Mouse (Mus musculus) ES-E14 (cell line): ENCODE results near the gene Zfp536. TPM values are rescaled to one million over a fixed set of nuclear protein-coding genes. Genes with fewer than 3 reads are reported as not detected.

Source experiments
- DNase-seq: peaks from one replicate; pipeline ENCODE4 v3.0.0-alpha.2; 2013; ENCODE audit warnings: low read depth, low spot score
- H3K27ac ChIP-seq: 2 replicates; pipeline ENCODE4 v1.5.1; 2012; ENCODE audit warnings: low read depth, mild to moderate bottlenecking, low read length, moderate library complexity, mixed read lengths; ENCODE audit not compliant: poor library complexity, insufficient read depth, severe bottlenecking
- H3K36me3 ChIP-seq: 2 replicates; pipeline ENCODE4 v1.6.1; 2012; ENCODE audit warnings: mild to moderate bottlenecking, low read length, moderate library complexity, mixed read lengths; ENCODE audit not compliant: control insufficient read depth, poor library complexity, insufficient read depth, severe bottlenecking
- H3K4me1 ChIP-seq, 2 experiments: fragments of 150-350 bp in 1 of 2; sonication (generic) in 1 of 2; 2 replicates each; pipeline ENCODE4 v1.6.1; 2012; ENCODE audit warnings: low read length in 2 of 2, mild to moderate bottlenecking in 1 of 2, mixed read lengths in 1 of 2; ENCODE audit not compliant: control insufficient read depth in 2 of 2, insufficient read depth in 2 of 2, poor library complexity in 1 of 2
- H3K4me3 ChIP-seq, 2 experiments: fragments of 150-350 bp in 1 of 2; sonication (generic) in 1 of 2; 2 replicates each; pipeline ENCODE4 v1.5.1; 2012; ENCODE audit warnings: low read length in 2 of 2, low read depth in 1 of 2, mild to moderate bottlenecking in 1 of 2, mixed read lengths in 1 of 2; ENCODE audit not compliant: insufficient read depth in 1 of 2, poor library complexity in 1 of 2, severe bottlenecking in 1 of 2
- H3K9ac ChIP-seq: 2 replicates; pipeline ENCODE4 v1.6.1; 2012; ENCODE audit warnings: low read depth, mild to moderate bottlenecking, low read length, mixed read lengths; ENCODE audit not compliant: poor library complexity, insufficient read depth, severe bottlenecking
- H3K9me3 ChIP-seq: fragments of 150-350 bp; sonication (generic); 2 replicates; pipeline ENCODE4 v1.6.1; 2012; ENCODE audit warnings: low read depth, mild to moderate bottlenecking, low read length; ENCODE audit not compliant: control insufficient read depth, insufficient read depth
- CHD2 ChIP-seq: IDR thresholded peaks from 2 replicates; pipeline ENCODE4 v1.6.1; 2014; ENCODE audit warnings: mild to moderate bottlenecking, low read depth, low read length, inconsistent platforms
- HCFC1 ChIP-seq: IDR thresholded peaks from 2 replicates; pipeline ENCODE4 v1.6.1; 2012; ENCODE audit warnings: low read length, inconsistent platforms, borderline replicate concordance; ENCODE audit not compliant: insufficient read depth
- MAFK ChIP-seq: IDR thresholded peaks from 2 replicates; pipeline ENCODE4 v1.6.1; 2014; ENCODE audit warnings: mild to moderate bottlenecking, low read depth, low read length, inconsistent platforms; ENCODE audit not compliant: insufficient read depth
- ZC3H11A ChIP-seq: IDR thresholded peaks from 2 replicates; pipeline ENCODE4 v1.6.1; 2012; ENCODE audit warnings: low read depth, mild to moderate bottlenecking, inconsistent platforms, low read length, borderline replicate concordance
- ZNF384 ChIP-seq: IDR thresholded peaks from 2 replicates; pipeline ENCODE4 v1.6.1; 2012; ENCODE audit warnings: low read depth, low read length, inconsistent platforms
- in situ Hi-C, 2 experiments: fragments of 600-800 bp; cut with MboI; formaldehyde crosslinking; loops; one replicate each; pipeline ENCODE4 v1.15.1; 2025; ENCODE audit warnings: low sequenced_read_pairs in 2 of 2, inconsistent platforms in 1 of 2; ENCODE audit not compliant: unreplicated experiment in 2 of 2
- total RNA-seq: library from RNA; depleted of rRNA; stranded (reverse); fragments of 300-350 nt; gene quantifications from 2 replicates; pipeline ENCODE4 v1.2.3, GENCODE M21; 2012

The Zfp536 gene
- total RNA-seq, 1 experiment, result 2.2 TPM

DNA sequence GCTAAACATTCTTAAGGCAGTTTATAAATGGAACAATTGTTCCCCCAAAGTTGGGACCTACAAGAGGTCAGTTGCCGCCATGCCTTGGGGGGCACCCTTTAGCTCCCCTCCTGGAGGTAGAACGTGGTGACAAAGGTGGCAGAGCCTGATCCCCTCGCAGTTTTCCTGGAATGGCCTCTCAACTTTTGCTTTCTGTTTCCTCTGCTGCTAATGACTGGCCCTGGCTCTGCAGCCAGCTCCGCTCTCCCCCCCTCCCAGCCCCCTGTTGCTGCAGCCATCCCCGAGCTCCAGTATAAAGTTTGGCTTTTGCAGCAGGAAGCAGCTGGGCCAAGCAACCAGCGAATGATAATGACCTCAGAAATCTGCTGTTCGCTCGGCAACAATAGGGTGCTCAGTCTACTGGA lies 210.3 kb downstream of the Zfp536 start:
- Histone ChIP-seq H3K9ac (no peak overlapping the region), H3K27ac (no peak overlapping the region), H3K36me3 (peaks cover 1% of the 10 kb centered on the region; the same call in 1 of the 2 replicates), H3K4me3 (no peak overlapping the region), H3K4me1 (peaks cover 0 to 16% of the 10 kb centered on the region in 2 experiments; a peak in 1 of 4 replicates), H3K9me3 (no peaks in the 10 kb centered on the region)
- in situ Hi-C loops, result no loop called here
- TF ChIP-seq HCFC1 (no peak), ZNF384 (no peak), CHD2 (no peak), MAFK (no peak), ZC3H11A (no peak)
- no peak for DNase-seq

GRCm38 (mm10) chr7:37562505-37562904 lies 210.9 kb downstream of the Zfp536 start:
- TF ChIP-seq CHD2 (no peak), ZNF384 (no peak), HCFC1 (no peak), MAFK (no peak), ZC3H11A (no peak)
- H3K9ac ChIP-seq, result no peak overlapping the region
- peaks cover 1% of the 10 kb centered on the region; the same call in 1 of the 2 replicates for H3K36me3 ChIP-seq
- no peak overlapping the region for H3K27ac ChIP-seq
- peaks cover 0 to 11% of the 10 kb centered on the region in 2 experiments; a peak in 1 of 4 replicates for H3K4me1 ChIP-seq
- H3K9me3 ChIP-seq, result no peaks in the 10 kb centered on the region
- DNase-seq, result no peak
- H3K4me3 ChIP-seq, result no peak overlapping the region
- in situ Hi-C loops, result no loop called here

DNA sequence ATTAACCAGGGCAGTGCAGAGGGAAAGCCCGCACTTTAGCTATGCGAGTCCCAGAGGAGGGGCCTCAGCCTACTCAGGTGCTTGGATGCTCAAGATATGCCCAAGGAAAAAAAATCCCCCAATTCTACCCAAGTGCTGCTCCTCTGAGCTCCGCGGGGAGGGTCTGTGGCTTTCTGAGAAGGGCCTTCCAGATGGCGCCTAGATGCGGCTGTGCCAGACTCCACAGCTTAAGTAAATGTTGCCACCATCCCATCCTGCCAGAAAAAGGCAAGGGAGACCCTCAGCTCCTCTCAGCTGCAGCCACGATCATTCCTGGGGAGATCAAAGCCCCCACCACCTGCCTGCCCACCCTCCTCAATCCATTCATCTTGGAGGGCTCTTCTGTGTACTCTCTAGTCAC lies 212.9 kb downstream of the Zfp536 start:
- H3K36me3 ChIP-seq, result peaks cover 1% of the 10 kb centered on the region; the same call in 1 of the 2 replicates

DNA sequence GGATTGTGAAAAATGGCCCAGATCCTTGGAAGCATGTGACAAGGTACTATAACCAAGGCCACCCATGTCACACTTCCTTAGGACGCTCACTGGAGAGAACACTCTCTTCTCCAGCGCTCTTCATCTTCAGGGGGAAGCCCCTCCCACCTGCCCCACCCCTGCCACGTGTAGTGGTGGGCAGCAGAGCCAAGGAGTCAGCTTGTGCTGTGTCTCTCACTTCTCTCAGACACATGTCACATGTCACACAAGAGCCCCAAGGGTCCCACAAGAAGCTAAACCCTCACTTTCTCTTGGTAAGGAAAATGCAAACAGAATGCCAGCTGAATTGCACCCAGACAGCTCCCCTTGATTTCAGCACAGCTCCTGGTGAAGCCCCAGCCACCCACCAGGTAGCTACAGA lies 213.6 kb downstream of the Zfp536 start:
- H3K9me3 ChIP-seq, result no peaks in the 10 kb centered on the region
- peaks cover 2 to 21% of the 10 kb centered on the region in 2 experiments; a peak in 3 of 4 replicates for H3K4me1 ChIP-seq
- H3K9ac ChIP-seq, result no peak overlapping the region
- no peak overlapping the region for H3K27ac ChIP-seq
- TF ChIP-seq HCFC1, result no peak
- no peak for TF ChIP-seq MAFK
- TF ChIP-seq ZNF384, result no peak
- TF ChIP-seq ZC3H11A, result no peak
- no peak for TF ChIP-seq CHD2
- no peak overlapping the region for H3K4me3 ChIP-seq
- DNase-seq, result no peak
- in situ Hi-C loops, result no loop called here
- H3K36me3 ChIP-seq, result peaks cover 1% of the 10 kb centered on the region; the same call in 1 of the 2 replicates

More for the DNA sequence above, 212.9 kb downstream of the Zfp536 start:
- Histone ChIP-seq H3K27ac (no peak overlapping the region), H3K9ac (no peak overlapping the region), H3K4me1 (peaks cover 2 to 15% of the 10 kb centered on the region in 2 experiments; a peak in 3 of 4 replicates), H3K9me3 (no peaks in the 10 kb centered on the region), H3K4me3 (no peak overlapping the region)
- no peak for DNase-seq
- in situ Hi-C loops, result no loop called here
- TF ChIP-seq CHD2 (no peak), ZC3H11A (no peak), HCFC1 (no peak), MAFK (no peak), ZNF384 (no peak)

- H3K4me1 ChIP-seq, result peaks cover 2 to 25% of the 10 kb centered on the region in 2 experiments; a peak in 3 of 4 replicates
- H3K27ac ChIP-seq, result no peak overlapping the region
- no peak for TF ChIP-seq ZC3H11A
- no peak for TF ChIP-seq CHD2
- no peak for TF ChIP-seq MAFK
- no peak for TF ChIP-seq HCFC1
- TF ChIP-seq ZNF384, result no peak
- in situ Hi-C loops, result no loop called here
- no peak overlapping the region for H3K4me3 ChIP-seq
- H3K9ac ChIP-seq, result no peak overlapping the region
- H3K9me3 ChIP-seq, result no peaks in the 10 kb centered on the region
- DNase-seq, result no peak
- H3K36me3 ChIP-seq, result peaks cover 1% of the 10 kb centered on the region; the same call in 1 of the 2 replicates
Observed at GRCm38 (mm10) chr7:37559341-37559740, 214.1 kb downstream of the Zfp536 start.
